Mouse (Mus musculus): ENCODE measurements around the gene Olfr1388. TPM values are rescaled to one million over a fixed set of nuclear protein-coding genes. Genes with fewer than 3 reads are reported as not detected.
"Not testable (repeated sequence)": the region's sequence is repeated elsewhere in the genome, so short reads cannot be mapped to it uniquely, and the experiment has no call there.

The Olfr1388 gene
- 0.09 TPM in 1 of 2 replicates, not detected in the other for polyA plus RNA-seq (2015; fragmentation: Nextera tagmentation; extraction: Ambion mirVana)

GRCm38 (mm10) chr11:49436411-49436810 lies at the start of gene Olfr1388:
TSS of gene Olfr1388 (plus strand) at chr11:49436624.
- no peak within 1 kb of the TSS for H3K9ac ChIP-seq (ENCODE audit: low read depth, low read length)
- H3K9me3 ChIP-seq (replicated peaks; ENCODE audit: control insufficient read depth, low read length, poor library complexity, severe bottlenecking), result no peaks in the 10 kb centered on the region; the same call in 1 of the 2 replicates
- H3K4me3 ChIP-seq (ENCODE audit: low read depth, low read length), result no peak within 1 kb of the TSS
- WGBS, result 73% methylated on average over 3 of the region's 3 CpGs
- H3K4me1 ChIP-seq (ENCODE audit: control insufficient read depth, insufficient read depth, low read length), result no peaks in the 10 kb centered on the region
- no peaks in the 10 kb centered on the region for H3K27me3 ChIP-seq (ENCODE audit: control insufficient read depth, insufficient read depth, low read depth, low read length)
- H3K4me2 ChIP-seq (ENCODE audit: low read length), result no peak within 1 kb of the TSS
- no peak for ATAC-seq
- H3K27ac ChIP-seq (ENCODE audit: low read length), result no peak within 1 kb of the TSS
- no peaks in the 10 kb centered on the region for H3K36me3 ChIP-seq (ENCODE audit: control insufficient read depth, insufficient read depth, low read length)

- H3K4me2 ChIP-seq (ENCODE audit: low read length); H3K9ac ChIP-seq (ENCODE audit: low read depth, low read length); H3K27me3 ChIP-seq (ENCODE audit: control insufficient read depth, insufficient read depth, low read depth, low read length); H3K4me1 ChIP-seq (ENCODE audit: control insufficient read depth, insufficient read depth, low read length); ATAC-seq; H3K9me3 ChIP-seq (replicated peaks; ENCODE audit: control insufficient read depth, low read length, poor library complexity, severe bottlenecking); H3K4me3 ChIP-seq (ENCODE audit: low read depth, low read length); H3K36me3 ChIP-seq (ENCODE audit: control insufficient read depth, insufficient read depth, low read length); H3K27ac ChIP-seq (ENCODE audit: low read length): not testable (repeated sequence)
- WGBS, result 69% methylated on average over 1 of the region's 1 CpGs
These were observed 43.7 kb upstream of the Olfr1388 start for GRCm38 (mm10) chr11:49392707-49393106.

GRCm38 (mm10) chr11:49406784-49407183 lies 29.6 kb upstream of the Olfr1388 start:
- Histone ChIP-seq H3K9me3 (replicated peaks; ENCODE audit: control insufficient read depth, low read length, poor library complexity, severe bottlenecking) (no peaks in the 10 kb centered on the region), H3K27ac (ENCODE audit: low read length) (no peak overlapping the region), H3K9ac (ENCODE audit: low read depth, low read length) (no peak overlapping the region), H3K4me3 (ENCODE audit: low read depth, low read length) (no peak overlapping the region), H3K27me3 (ENCODE audit: control insufficient read depth, insufficient read depth, low read depth, low read length) (no peaks in the 10 kb centered on the region), H3K4me2 (ENCODE audit: low read length) (no peak overlapping the region), H3K36me3 (ENCODE audit: control insufficient read depth, insufficient read depth, low read length) (no peaks in the 10 kb centered on the region), H3K4me1 (ENCODE audit: control insufficient read depth, insufficient read depth, low read length) (no peaks in the 10 kb centered on the region)
- WGBS, result 78% methylated on average over 3 of the region's 3 CpGs
- no peak for ATAC-seq

- Histone ChIP-seq H3K27ac (ENCODE audit: low read length) (no peak overlapping the region), H3K9ac (ENCODE audit: low read depth, low read length) (no peak overlapping the region), H3K4me1 (ENCODE audit: control insufficient read depth, insufficient read depth, low read length) (no peaks in the 10 kb centered on the region), H3K4me3 (ENCODE audit: low read depth, low read length) (no peak overlapping the region), H3K27me3 (ENCODE audit: control insufficient read depth, insufficient read depth, low read depth, low read length) (no peaks in the 10 kb centered on the region), H3K36me3 (ENCODE audit: control insufficient read depth, insufficient read depth, low read length) (no peaks in the 10 kb centered on the region), H3K4me2 (ENCODE audit: low read length) (no peak overlapping the region), H3K9me3 (replicated peaks; ENCODE audit: control insufficient read depth, low read length, poor library complexity, severe bottlenecking) (no peaks in the 10 kb centered on the region)
- ATAC-seq, result no peak
- WGBS, result 29% methylated on average over 1 of the region's 1 CpGs
These were observed 25.9 kb upstream of the Olfr1388 start for GRCm38 (mm10) chr11:49410540-49410939.

GRCm38 (mm10) chr11:49422767-49423166 lies 13.7 kb upstream of the Olfr1388 start, which contains the start of gene Olfr1389:
TSS of gene Olfr1389 (plus strand) at chr11:49423067.
- Histone ChIP-seq H3K27ac (ENCODE audit: low read length) (no peak within 1 kb of the TSS), H3K4me1 (ENCODE audit: control insufficient read depth, insufficient read depth, low read length) (no peaks in the 10 kb centered on the region), H3K4me3 (ENCODE audit: low read depth, low read length) (no peak within 1 kb of the TSS), H3K4me2 (ENCODE audit: low read length) (no peak within 1 kb of the TSS), H3K36me3 (ENCODE audit: control insufficient read depth, insufficient read depth, low read length) (no peaks in the 10 kb centered on the region), H3K9ac (ENCODE audit: low read depth, low read length) (no peak within 1 kb of the TSS), H3K9me3 (replicated peaks; ENCODE audit: control insufficient read depth, low read length, poor library complexity, severe bottlenecking) (no peaks in the 10 kb centered on the region), H3K27me3 (ENCODE audit: control insufficient read depth, insufficient read depth, low read depth, low read length) (no peaks in the 10 kb centered on the region)
- no peak for ATAC-seq
- 91% methylated on average over 2 of the region's 2 CpGs for WGBS

- no peak for ATAC-seq
- H3K4me2 ChIP-seq (ENCODE audit: low read length), result no peak overlapping the region
- H3K27me3 ChIP-seq (ENCODE audit: control insufficient read depth, insufficient read depth, low read depth, low read length), result no peaks in the 10 kb centered on the region
- no peaks in the 10 kb centered on the region for H3K4me1 ChIP-seq (ENCODE audit: control insufficient read depth, insufficient read depth, low read length)
- no peak overlapping the region for H3K27ac ChIP-seq (ENCODE audit: low read length)
- no peaks in the 10 kb centered on the region for H3K36me3 ChIP-seq (ENCODE audit: control insufficient read depth, insufficient read depth, low read length)
- no peak overlapping the region for H3K4me3 ChIP-seq (ENCODE audit: low read depth, low read length)
- WGBS, result 78% methylated on average over 1 of the region's 1 CpGs
- H3K9ac ChIP-seq (ENCODE audit: low read depth, low read length), result no peak overlapping the region
- no peaks in the 10 kb centered on the region for H3K9me3 ChIP-seq (replicated peaks; ENCODE audit: control insufficient read depth, low read length, poor library complexity, severe bottlenecking)
These were observed 11.0 kb upstream of the Olfr1388 start for GRCm38 (mm10) chr11:49425257-49425927.

GRCm38 (mm10) chr11:49429641-49430040 lies 6.8 kb upstream of the Olfr1388 start:
- WGBS, result 85% methylated on average over 2 of the region's 2 CpGs
- Histone ChIP-seq H3K36me3 (ENCODE audit: control insufficient read depth, insufficient read depth, low read length) (no peaks in the 10 kb centered on the region), H3K27ac (ENCODE audit: low read length) (no peak overlapping the region), H3K4me3 (ENCODE audit: low read depth, low read length) (no peak overlapping the region), H3K4me2 (ENCODE audit: low read length) (no peak overlapping the region), H3K4me1 (ENCODE audit: control insufficient read depth, insufficient read depth, low read length) (no peaks in the 10 kb centered on the region), H3K9me3 (replicated peaks; ENCODE audit: control insufficient read depth, low read length, poor library complexity, severe bottlenecking) (no peaks in the 10 kb centered on the region; the same call in 1 of the 2 replicates), H3K9ac (ENCODE audit: low read depth, low read length) (no peak overlapping the region), H3K27me3 (ENCODE audit: control insufficient read depth, insufficient read depth, low read depth, low read length) (no peaks in the 10 kb centered on the region)
- ATAC-seq, result no peak

GRCm38 (mm10) chr11:49455043-49455442 lies 18.6 kb downstream of the Olfr1388 start, which contains the start of gene Olfr1387:
TSS of gene Olfr1387 (plus strand) at chr11:49455343.
- Histone ChIP-seq H3K4me3 (ENCODE audit: low read depth, low read length) (no peak within 1 kb of the TSS), H3K27me3 (ENCODE audit: control insufficient read depth, insufficient read depth, low read depth, low read length) (no peaks in the 10 kb centered on the region), H3K27ac (ENCODE audit: low read length) (no peak within 1 kb of the TSS), H3K9ac (ENCODE audit: low read depth, low read length) (no peak within 1 kb of the TSS), H3K4me1 (ENCODE audit: control insufficient read depth, insufficient read depth, low read length) (no peaks in the 10 kb centered on the region), H3K36me3 (ENCODE audit: control insufficient read depth, insufficient read depth, low read length) (no peaks in the 10 kb centered on the region), H3K9me3 (replicated peaks; ENCODE audit: control insufficient read depth, low read length, poor library complexity, severe bottlenecking) (0 out of 2 replicates have a peak, but pooled peaks cover 2% of the 10 kb centered on the region), H3K4me2 (ENCODE audit: low read length) (no peak within 1 kb of the TSS)
- ATAC-seq, result no peak
- WGBS, result 83% methylated on average over 1 of the region's 1 CpGs

- ATAC-seq; H3K27ac ChIP-seq (ENCODE audit: low read length); H3K9me3 ChIP-seq (replicated peaks; ENCODE audit: control insufficient read depth, low read length, poor library complexity, severe bottlenecking); H3K9ac ChIP-seq (ENCODE audit: low read depth, low read length); H3K4me2 ChIP-seq (ENCODE audit: low read length); H3K4me1 ChIP-seq (ENCODE audit: control insufficient read depth, insufficient read depth, low read length); H3K36me3 ChIP-seq (ENCODE audit: control insufficient read depth, insufficient read depth, low read length); H3K4me3 ChIP-seq (ENCODE audit: low read depth, low read length); H3K27me3 ChIP-seq (ENCODE audit: control insufficient read depth, insufficient read depth, low read depth, low read length): not testable (repeated sequence)
- WGBS, result 90% methylated on average over 3 of the region's 3 CpGs
These were observed 28.3 kb downstream of the Olfr1388 start, which contains the start of gene Olfr1386 for GRCm38 (mm10) chr11:49464746-49465145. TSS of gene Olfr1386 (plus strand) at chr11:49465046.

All from midbrain, embryonic 16.5 days (tissue).